Mouse (Mus musculus) intestine, postnatal 0 days (tissue): ENCODE data around the gene Nup50. TPM values are rescaled to one million over a fixed set of nuclear protein-coding genes. Genes with fewer than 3 reads are reported as not detected.

Experiments used
- ATAC-seq: fragments of 200-750 bp; cut with Nextera tagmentation; 2 replicates; pipeline ENCODE4 v1.8.0; 2017; ENCODE audit warnings: mild to moderate bottlenecking, moderate TSS enrichment, moderate library complexity
- H3K27ac ChIP-seq: fragments of 300-500 bp; sonication (generic); 2 replicates; pipeline ENCODE4 v1.5.1; 2014; ENCODE audit warnings: mild to moderate bottlenecking, low read depth, low read length, moderate library complexity
- H3K27me3 ChIP-seq: fragments of 300-500 bp; sonication (generic); replicated peaks from 2 replicates; pipeline ENCODE4 v1.6.1; 2014; ENCODE audit warnings: low read length, mixed read lengths; ENCODE audit not compliant: control insufficient read depth, insufficient read depth
- H3K36me3 ChIP-seq: fragments of 300-500 bp; sonication (generic); 2 replicates; pipeline ENCODE4 v1.6.1; 2014; ENCODE audit warnings: mild to moderate bottlenecking, moderate library complexity; ENCODE audit not compliant: control insufficient read depth, insufficient read depth
- H3K4me1 ChIP-seq: fragments of 300-500 bp; sonication (generic); replicated peaks from 2 replicates; pipeline ENCODE4 v1.6.1; 2014; ENCODE audit warnings: antibody characterized with exemption, low read length, mixed read lengths; ENCODE audit not compliant: control insufficient read depth, insufficient read depth
- H3K4me2 ChIP-seq: fragments of 300-500 bp; sonication (generic); replicated peaks from 2 replicates; pipeline ENCODE4 v1.6.1; 2014; ENCODE audit warnings: low read depth, mild to moderate bottlenecking, moderate library complexity
- H3K4me3 ChIP-seq: fragments of 300-500 bp; sonication (generic); 2 replicates; pipeline ENCODE4 v1.5.1; 2014; ENCODE audit warnings: low read depth, low read length
- H3K9ac ChIP-seq: fragments of 300-500 bp; sonication (generic); 2 replicates; pipeline ENCODE4 v1.6.1; 2014; ENCODE audit warnings: mild to moderate bottlenecking, low read depth, low read length
- H3K9me3 ChIP-seq: fragments of 300-500 bp; sonication (generic); 2 replicates; pipeline ENCODE4 v1.6.1; 2016; ENCODE audit warnings: mixed run types; ENCODE audit not compliant: control insufficient read depth
- CTCF ChIP-seq: sonication (generic); IDR thresholded peaks from 2 replicates; pipeline ENCODE4 v1.5.1; 2016; ENCODE audit warnings: low read depth, mild to moderate bottlenecking, control low read depth, antibody characterized with exemption, moderate library complexity
- WGBS: fragments of 180-500 bp; shearing (Covaris S2); extraction: QIAGEN DNeasy Blood & Tissue Kit; methylation state at CpG from one replicate; pipeline ENCODE4 v1.1.7; 2014; 5-methylcytosine and 5-hydroxymethylcytosine counted together
- polyA plus RNA-seq: library from polyadenylated mRNA; unstranded; fragments of >200 nt; fragmentation: Nextera tagmentation; extraction: Ambion mirVana; gene quantifications from 2 replicates; pipeline ENCODE4 v1.2.1, GENCODE M21; 2015

The Nup50 gene
- polyA plus RNA-seq, 1 experiment from 2014 or later: 21.0 TPM

- TF ChIP-seq CTCF: 0 out of 2 replicates have a peak, but pooled peaks have one; percentile 11
- Histone ChIP-seq H3K4me1 (no peaks in the 10 kb centered on the region), H3K4me2 (no peak overlapping the region), H3K9ac (no peak overlapping the region), H3K27ac (no peak overlapping the region), H3K9me3 (no peaks in the 10 kb centered on the region), H3K27me3 (no peaks in the 10 kb centered on the region), H3K36me3 (peaks cover 15% of the 10 kb centered on the region), H3K4me3 (no peak overlapping the region)
- no peak for ATAC-seq
- 49% methylated on average over 8 of the region's 8 CpGs for WGBS
Measured at GRCm38 (mm10) chr15:84960692-84961091, 37.5 kb downstream of the Nup50 start.

GRCm38 (mm10) chr15:84962518-84962917 lies 39.3 kb downstream of the Nup50 start:
- no peak for ATAC-seq
- 88% methylated on average over 2 of the region's 2 CpGs for WGBS
- Histone ChIP-seq H3K27me3 (no peaks in the 10 kb centered on the region), H3K4me1 (no peaks in the 10 kb centered on the region), H3K4me3 (no peak overlapping the region), H3K9me3 (no peaks in the 10 kb centered on the region), H3K27ac (no peak overlapping the region), H3K9ac (no peak overlapping the region), H3K36me3 (peaks cover 4% of the 10 kb centered on the region; the same call in 1 of the 2 replicates), H3K4me2 (no peak overlapping the region)
- no peak for TF ChIP-seq CTCF

- H3K4me1 ChIP-seq: no peaks in the 10 kb centered on the region
- 78% methylated on average over 5 of the region's 5 CpGs for WGBS
- H3K27ac ChIP-seq: no peak overlapping the region
- H3K4me3 ChIP-seq: no peak overlapping the region
- H3K27me3 ChIP-seq: no peaks in the 10 kb centered on the region
- ATAC-seq: no peak
- 0 out of 2 replicates have a peak, but pooled peaks cover 4% of the 10 kb centered on the region for H3K36me3 ChIP-seq
- no peak for TF ChIP-seq CTCF
- no peaks in the 10 kb centered on the region for H3K9me3 ChIP-seq
- H3K4me2 ChIP-seq: no peak overlapping the region
- H3K9ac ChIP-seq: no peak overlapping the region
Measured at GRCm38 (mm10) chr15:84964771-84965170, 41.6 kb downstream of the Nup50 start.

- H3K9ac ChIP-seq: no peak overlapping the region
- no peak overlapping the region for H3K4me2 ChIP-seq
- no peak overlapping the region for H3K27ac ChIP-seq
- no peaks in the 10 kb centered on the region for H3K9me3 ChIP-seq
- no peaks in the 10 kb centered on the region for H3K36me3 ChIP-seq
- no peaks in the 10 kb centered on the region for H3K27me3 ChIP-seq
- TF ChIP-seq CTCF: no peak
- 56% methylated on average over 7 of the region's 7 CpGs for WGBS
- no peak for ATAC-seq
- H3K4me3 ChIP-seq: no peak overlapping the region
- no peaks in the 10 kb centered on the region for H3K4me1 ChIP-seq
Measured at GRCm38 (mm10) chr15:84965575-84966360, 42.6 kb downstream of the Nup50 start.

GRCm38 (mm10) chr15:84968534-84968933 lies 45.3 kb downstream of the Nup50 start:
- Histone ChIP-seq H3K27ac (no peak overlapping the region), H3K4me2 (no peak overlapping the region), H3K9ac (no peak overlapping the region), H3K9me3 (no peaks in the 10 kb centered on the region), H3K27me3 (no peaks in the 10 kb centered on the region), H3K4me3 (no peak overlapping the region), H3K36me3 (no peaks in the 10 kb centered on the region; the same call in 1 of the 2 replicates), H3K4me1 (no peaks in the 10 kb centered on the region)
- WGBS: 92% methylated on average over 4 of the region's 4 CpGs
- ATAC-seq: no peak
- no peak for TF ChIP-seq CTCF

- 72% methylated on average over 8 of the region's 8 CpGs for WGBS
- H3K27ac ChIP-seq: no peak overlapping the region
- no peaks in the 10 kb centered on the region; the same call in 1 of the 2 replicates for H3K36me3 ChIP-seq
- no peaks in the 10 kb centered on the region for H3K27me3 ChIP-seq
- no peaks in the 10 kb centered on the region for H3K9me3 ChIP-seq
- H3K4me3 ChIP-seq: no peak overlapping the region
- 0 out of 2 replicates have a peak, but pooled peaks have one; percentile 21 for ATAC-seq
- H3K4me1 ChIP-seq: no peaks in the 10 kb centered on the region
- H3K9ac ChIP-seq: no peak overlapping the region
- no peak overlapping the region for H3K4me2 ChIP-seq
- TF ChIP-seq CTCF: no peak
Measured at GRCm38 (mm10) chr15:84972860-84973543, 49.8 kb downstream of the Nup50 start.
